ENCODE assay signal across 24 mouse cellular contexts in the genomic region with DNA sequence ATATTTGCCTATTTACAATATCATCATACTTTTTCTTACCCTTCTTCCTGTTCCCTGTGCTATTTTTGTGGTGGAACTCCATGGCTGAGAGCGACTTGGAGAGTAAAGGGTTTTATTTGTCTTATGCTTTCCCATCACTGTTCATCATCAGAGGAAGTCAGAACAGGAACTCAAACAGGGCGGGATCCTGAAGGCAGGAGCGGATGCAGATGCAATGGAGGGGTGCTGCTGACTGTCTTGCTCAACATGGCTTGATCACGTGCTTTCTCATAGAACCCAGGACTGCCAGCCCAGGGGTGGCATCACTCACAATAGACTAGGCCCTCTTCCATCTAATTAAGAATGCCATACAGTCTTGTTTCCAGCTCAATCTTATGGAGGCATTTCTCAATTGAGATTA. TPM values are rescaled to one million over a fixed set of nuclear protein-coding genes. Genes with fewer than 3 reads are reported as not detected.
"Had no signal": no experiment of that assay in that cellular context is flagged by ENCODE, and none has a peak within 500 bp of the region (broad histone marks: within the 10 kb centered on the region; RNA-seq: fewer than 3 reads in every experiment).

No protein-coding gene starts in this region.

- H3K4me1 ChIP-seq: liver, embryonic 15.5 days; lung, embryonic 15.5 days; midbrain, embryonic 10.5 days; midbrain, embryonic 12.5 days; neural tube, embryonic 13.5 days; neural tube, embryonic 15.5 days; stomach, embryonic 15.5 days had no signal

- H3K27ac ChIP-seq: liver, embryonic 15.5 days; lung, embryonic 15.5 days; midbrain, embryonic 10.5 days; midbrain, embryonic 12.5 days; neural tube, embryonic 13.5 days; neural tube, embryonic 15.5 days; stomach, embryonic 15.5 days; stomach, postnatal 0 days had no signal

- ATAC-seq: liver, postnatal 0 days; lung, postnatal 0 days; midbrain, embryonic 16.5 days had no signal

- H3K4me3 ChIP-seq: liver, embryonic 15.5 days; lung, embryonic 15.5 days; midbrain, embryonic 10.5 days; midbrain, embryonic 12.5 days; myocyte; neural tube, embryonic 13.5 days; neural tube, embryonic 15.5 days; stomach, embryonic 15.5 days had no signal

- H3K9ac ChIP-seq: liver, embryonic 15.5 days; liver, postnatal 0 days; lung, embryonic 15.5 days; midbrain, embryonic 12.5 days; neural tube, embryonic 13.5 days; neural tube, embryonic 15.5 days; stomach, embryonic 15.5 days had no signal

- H3K27me3 ChIP-seq: liver, embryonic 15.5 days; lung, embryonic 15.5 days; midbrain, embryonic 12.5 days; neural tube, embryonic 13.5 days; neural tube, embryonic 15.5 days; stomach, embryonic 15.5 days had no signal

- H3K36me3 ChIP-seq: liver, embryonic 15.5 days; lung, embryonic 15.5 days; midbrain, embryonic 10.5 days; midbrain, embryonic 12.5 days; neural tube, embryonic 13.5 days; neural tube, embryonic 15.5 days; stomach, embryonic 15.5 days had no signal

- DNase-seq: liver, postnatal 0 days; lung, adult 2 months; lung, postnatal 4 days; midbrain, embryonic 14.5 days; retina, postnatal 1 day; right cerebral cortex, adult 18-20 months; right cerebral cortex, postnatal 25 days; right cerebral cortex, postnatal 4 days; spleen, adult 18-20 months; thymus, adult 2 months; thymus, postnatal 25 days; thymus, postnatal 4 days had no signal

RNA-seq across cellular contexts. Expression of a gene that starts 24.1 kb away (rescaled TPM):
- polyA plus RNA-seq: midbrain, embryonic 10.5 days; midbrain, embryonic 12.5 days; midbrain, embryonic 14.5 days; midbrain, embryonic 16.5 days; myocyte; neural tube, embryonic 15.5 days had no signal

RNA-seq across cellular contexts. Expression of a gene that starts 34.4 kb away (rescaled TPM):
- polyA plus RNA-seq: lung, embryonic 15.5 days; lung, postnatal 0 days; midbrain, embryonic 10.5 days; midbrain, embryonic 12.5 days; midbrain, embryonic 14.5 days; myocyte; neural tube, embryonic 11.5 days; neural tube, embryonic 13.5 days; neural tube, embryonic 15.5 days; stomach, postnatal 0 days had no signal
